Mouse (Mus musculus) intestine, postnatal 0 days (tissue): ENCODE measurements at regions not wholly inside any gene's neighbourhood (a gene's known extent, or its start where the extent isn't known, plus 50 kb on each side); places are given as distances from the start of the nearest gene placed in this dataset.

Experiments
- ATAC-seq: fragments of 200-750 bp; cut with Nextera tagmentation; 2 replicates; pipeline ENCODE4 v1.8.0; 2017; ENCODE audit warnings: mild to moderate bottlenecking, moderate TSS enrichment, moderate library complexity
- H3K27ac ChIP-seq: fragments of 300-500 bp; sonication (generic); 2 replicates; pipeline ENCODE4 v1.5.1; 2014; ENCODE audit warnings: mild to moderate bottlenecking, low read depth, low read length, moderate library complexity
- H3K27me3 ChIP-seq: fragments of 300-500 bp; sonication (generic); replicated peaks from 2 replicates; pipeline ENCODE4 v1.6.1; 2014; ENCODE audit warnings: low read length, mixed read lengths; ENCODE audit not compliant: control insufficient read depth, insufficient read depth
- H3K36me3 ChIP-seq: fragments of 300-500 bp; sonication (generic); 2 replicates; pipeline ENCODE4 v1.6.1; 2014; ENCODE audit warnings: mild to moderate bottlenecking, moderate library complexity; ENCODE audit not compliant: control insufficient read depth, insufficient read depth
- H3K4me1 ChIP-seq: fragments of 300-500 bp; sonication (generic); replicated peaks from 2 replicates; pipeline ENCODE4 v1.6.1; 2014; ENCODE audit warnings: antibody characterized with exemption, low read length, mixed read lengths; ENCODE audit not compliant: control insufficient read depth, insufficient read depth
- H3K4me2 ChIP-seq: fragments of 300-500 bp; sonication (generic); replicated peaks from 2 replicates; pipeline ENCODE4 v1.6.1; 2014; ENCODE audit warnings: low read depth, mild to moderate bottlenecking, moderate library complexity
- H3K4me3 ChIP-seq: fragments of 300-500 bp; sonication (generic); 2 replicates; pipeline ENCODE4 v1.5.1; 2014; ENCODE audit warnings: low read depth, low read length
- H3K9ac ChIP-seq: fragments of 300-500 bp; sonication (generic); 2 replicates; pipeline ENCODE4 v1.6.1; 2014; ENCODE audit warnings: mild to moderate bottlenecking, low read depth, low read length
- H3K9me3 ChIP-seq: fragments of 300-500 bp; sonication (generic); 2 replicates; pipeline ENCODE4 v1.6.1; 2016; ENCODE audit warnings: mixed run types; ENCODE audit not compliant: control insufficient read depth
- CTCF ChIP-seq: sonication (generic); IDR thresholded peaks from 2 replicates; pipeline ENCODE4 v1.5.1; 2016; ENCODE audit warnings: low read depth, mild to moderate bottlenecking, control low read depth, antibody characterized with exemption, moderate library complexity
- WGBS: fragments of 180-500 bp; shearing (Covaris S2); extraction: QIAGEN DNeasy Blood & Tissue Kit; methylation state at CpG from one replicate; pipeline ENCODE4 v1.1.7; 2014; 5-methylcytosine and 5-hydroxymethylcytosine counted together

- no peak overlapping the region for H3K27ac ChIP-seq
Measured at GRCm38 (mm10) chr12:51045020-51045419, 302.8 kb upstream of the G2e3 start.

DNA sequence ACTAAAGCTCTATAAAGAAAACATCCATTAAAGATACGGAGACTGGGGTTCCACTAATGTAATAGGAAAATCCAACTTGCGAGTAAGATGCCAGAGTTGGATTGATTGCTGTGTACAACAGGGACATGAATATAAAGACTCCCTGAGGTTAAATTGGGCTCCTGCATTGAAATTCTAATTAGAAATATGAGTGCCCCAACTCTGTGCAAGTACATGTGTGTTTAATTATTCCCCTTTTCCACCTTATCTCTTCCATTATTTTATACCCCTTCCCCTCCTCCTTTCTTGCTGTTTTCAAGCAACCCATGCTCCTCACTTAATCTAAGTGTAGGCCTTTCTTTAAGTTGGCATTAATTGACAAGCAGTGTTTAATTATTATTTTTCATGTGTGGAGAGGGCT lies 315.7 kb upstream of the G2e3 start:
- no peaks in the 10 kb centered on the region for H3K27me3 ChIP-seq
- H3K9ac ChIP-seq, result no peak overlapping the region
- H3K4me1 ChIP-seq, result no peaks in the 10 kb centered on the region
- no peaks in the 10 kb centered on the region for H3K9me3 ChIP-seq
- H3K27ac ChIP-seq, result no peak overlapping the region
- no peak for ATAC-seq
- H3K4me2 ChIP-seq, result no peak overlapping the region
- TF ChIP-seq CTCF, result no peak
- H3K4me3 ChIP-seq, result no peak overlapping the region
- 88% methylated on average over 2 of the region's 2 CpGs for WGBS
- no peaks in the 10 kb centered on the region for H3K36me3 ChIP-seq

More at GRCm38 (mm10) chr12:51045020-51045419, 302.8 kb upstream of the G2e3 start:
- no peak for TF ChIP-seq CTCF
- Histone ChIP-seq H3K4me3 (no peak overlapping the region), H3K4me2 (no peak overlapping the region), H3K9ac (no peak overlapping the region), H3K9me3 (no peaks in the 10 kb centered on the region), H3K36me3 (no peaks in the 10 kb centered on the region), H3K4me1 (no peaks in the 10 kb centered on the region), H3K27me3 (no peaks in the 10 kb centered on the region)
- 3% methylated on average over 1 of the region's 1 CpGs for WGBS
- ATAC-seq, result no peak

DNA sequence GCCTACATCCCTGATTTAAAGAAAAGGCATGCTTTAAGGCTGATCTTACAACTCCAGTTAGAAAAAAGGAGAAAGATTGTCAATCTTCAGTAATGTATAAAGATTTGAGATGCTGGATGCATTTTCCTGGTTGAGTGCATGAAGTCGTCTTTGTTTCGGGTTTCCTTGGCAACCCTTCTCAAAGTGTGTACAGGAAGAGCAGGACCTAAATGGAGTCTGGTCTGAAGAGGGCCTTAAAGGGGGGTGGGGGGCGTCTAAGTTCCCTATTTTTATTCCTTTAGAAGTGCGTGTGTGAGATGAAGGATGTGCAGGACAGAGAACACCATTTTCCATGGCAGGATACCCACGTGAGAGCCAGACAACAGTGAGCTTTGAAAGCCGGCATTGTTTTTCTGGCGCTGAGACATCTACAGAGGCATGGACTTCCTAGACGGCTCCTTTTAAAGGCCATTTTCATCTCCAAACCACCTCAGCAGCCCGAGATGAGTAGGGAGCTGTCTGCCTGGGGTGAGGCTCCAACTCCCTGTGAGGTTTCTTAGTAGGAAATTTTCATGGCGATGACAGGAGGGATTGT lies 319.2 kb upstream of the G2e3 start:
- no peaks in the 10 kb centered on the region for H3K27me3 ChIP-seq
- no peaks in the 10 kb centered on the region for H3K4me1 ChIP-seq
- no peak for ATAC-seq
- no peak overlapping the region for H3K4me3 ChIP-seq
- no peak overlapping the region for H3K4me2 ChIP-seq
- 50% methylated on average over 10 of the region's 10 CpGs for WGBS
- no peak for TF ChIP-seq CTCF
- no peaks in the 10 kb centered on the region for H3K36me3 ChIP-seq
- H3K9ac ChIP-seq, result no peak overlapping the region
- H3K27ac ChIP-seq, result no peak overlapping the region
- no peaks in the 10 kb centered on the region for H3K9me3 ChIP-seq

GRCm38 (mm10) chr12:51026046-51026445 lies 321.8 kb upstream of the G2e3 start:
- Histone ChIP-seq H3K4me3 (no peak overlapping the region), H3K4me2 (no peak overlapping the region), H3K36me3 (no peaks in the 10 kb centered on the region), H3K27me3 (no peaks in the 10 kb centered on the region), H3K9ac (no peak overlapping the region), H3K4me1 (no peaks in the 10 kb centered on the region), H3K9me3 (no peaks in the 10 kb centered on the region), H3K27ac (no peak overlapping the region)
- ATAC-seq, result no peak
- no peak for TF ChIP-seq CTCF
- 79% methylated on average over 5 of the region's 5 CpGs for WGBS

- no peak for TF ChIP-seq CTCF
- ATAC-seq, result no peak
- Histone ChIP-seq H3K4me2 (no peak overlapping the region), H3K36me3 (no peaks in the 10 kb centered on the region), H3K27me3 (no peaks in the 10 kb centered on the region), H3K27ac (no peak overlapping the region), H3K9ac (no peak overlapping the region), H3K4me1 (no peaks in the 10 kb centered on the region), H3K9me3 (no peaks in the 10 kb centered on the region), H3K4me3 (no peak overlapping the region)
- 57% methylated on average over 3 of the region's 3 CpGs for WGBS
Measured at GRCm38 (mm10) chr12:51025531-51025930, 322.3 kb upstream of the G2e3 start.

DNA sequence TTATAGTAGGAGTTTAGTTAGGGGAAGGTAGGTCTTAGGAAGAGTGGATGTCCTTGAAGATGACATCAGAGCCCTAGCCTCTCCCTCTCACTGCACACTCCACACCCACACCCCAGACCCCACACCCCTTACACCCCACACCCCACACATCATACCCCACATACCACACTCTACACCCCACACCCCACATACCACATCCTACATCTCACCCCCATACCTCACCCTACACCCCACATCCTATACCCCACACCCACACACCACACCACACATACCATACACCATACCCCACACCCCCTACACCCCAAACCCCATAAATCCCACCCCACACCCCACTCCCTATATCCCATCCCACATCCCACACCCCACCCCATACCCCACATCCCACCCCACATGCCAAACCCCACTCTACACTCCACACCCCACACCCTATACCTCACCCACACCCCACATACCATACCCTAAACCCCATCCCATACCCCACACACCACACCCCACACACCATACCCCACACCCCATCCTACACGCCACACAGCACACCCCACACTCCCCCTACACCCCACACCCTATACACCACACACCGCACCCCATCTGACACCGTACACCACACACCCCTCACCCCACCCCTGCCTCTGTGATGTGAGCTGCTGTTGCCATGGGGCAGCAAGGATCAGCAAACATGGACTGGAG lies 323.7 kb upstream of the G2e3 start:
- H3K4me1 ChIP-seq, result no peaks in the 10 kb centered on the region
- H3K4me3 ChIP-seq, result no peak overlapping the region
- no peaks in the 10 kb centered on the region for H3K27me3 ChIP-seq
- no peaks in the 10 kb centered on the region for H3K9me3 ChIP-seq
- no peak for TF ChIP-seq CTCF
- H3K4me2 ChIP-seq, result no peak overlapping the region
- H3K36me3 ChIP-seq, result no peaks in the 10 kb centered on the region
- H3K27ac ChIP-seq, result no peak overlapping the region
- no peak for ATAC-seq
- H3K9ac ChIP-seq, result no peak overlapping the region
- WGBS, result 89% methylated on average over 3 of the region's 3 CpGs

DNA sequence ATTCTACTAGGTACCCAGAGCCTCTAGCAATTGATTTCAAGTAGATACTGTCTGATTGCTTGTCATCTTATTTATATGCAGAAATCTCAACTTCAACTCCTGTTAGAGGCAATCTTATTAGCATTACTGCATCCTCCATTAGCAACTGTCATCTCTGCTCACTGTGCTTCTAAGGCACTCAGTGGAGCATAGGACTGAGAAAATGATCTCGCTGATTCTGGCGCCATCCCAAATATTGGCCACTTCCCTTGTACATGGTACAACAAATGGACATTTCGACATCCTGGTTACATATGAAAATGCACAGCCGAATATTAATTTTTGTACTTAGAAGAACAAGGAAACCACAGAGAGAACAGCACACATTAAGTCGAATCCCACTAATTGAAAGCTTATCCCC lies 329.7 kb upstream of the G2e3 start:
- H3K4me3 ChIP-seq, result no peak overlapping the region
- H3K4me1 ChIP-seq, result no peaks in the 10 kb centered on the region
- no peak overlapping the region for H3K4me2 ChIP-seq
- H3K27me3 ChIP-seq, result no peaks in the 10 kb centered on the region
- no peak for TF ChIP-seq CTCF
- H3K27ac ChIP-seq, result no peak overlapping the region
- no peak for ATAC-seq
- no peaks in the 10 kb centered on the region for H3K9me3 ChIP-seq
- H3K36me3 ChIP-seq, result no peaks in the 10 kb centered on the region
- no peak overlapping the region for H3K9ac ChIP-seq
- 89% methylated on average over 5 of the region's 5 CpGs for WGBS
